Mouse (Mus musculus) heart, adult 2 months (tissue): ENCODE results near the gene Shb.

Source experiments
- CTCF ChIP-seq: fragments of 200-600 bp; IDR thresholded peaks from 2 replicates; pipeline ENCODE4 v1.8.1; 2022; ENCODE audit warnings: antibody characterized with exemption, mild to moderate bottlenecking, moderate library complexity
- EP300 ChIP-seq: fragments of 200-500 bp; IDR thresholded peaks from 2 replicates; pipeline ENCODE4 v1.6.1; 2011; ENCODE audit warnings: low read depth, low read length, control low read depth; ENCODE audit not compliant: insufficient read depth
- POLR2A ChIP-seq: fragments of 200-500 bp; IDR thresholded peaks from 2 replicates; pipeline ENCODE4 v1.6.1; 2011; ENCODE audit warnings: mild to moderate bottlenecking, low read depth, low read length, control low read depth; ENCODE audit not compliant: insufficient read depth

- TF ChIP-seq CTCF (no peak; the same call in 1 of the 2 replicates), POLR2A (no peak), EP300 (no peak)
Observed at GRCm38 (mm10) chr4:45529986-45530597, 2.2 kb downstream of the Shb start.
